Mouse (Mus musculus) C2C12 (cell line): ENCODE data around the gene Mafb. TPM values are rescaled to one million over a fixed set of nuclear protein-coding genes. Genes with fewer than 3 reads are reported as not detected.

ENCODE experiments used
- H3K27me3 ChIP-seq: one replicate; pipeline ENCODE4 v1.6.1; 2011; ENCODE audit not compliant: control insufficient read depth, insufficient read depth, insufficient read length
- H3K36me3 ChIP-seq: one replicate; pipeline ENCODE4 v1.6.1; 2011; ENCODE audit not compliant: control insufficient read depth, insufficient read depth
- H3K4me3 ChIP-seq: one replicate; pipeline ENCODE4 v1.5.1; 2011; ENCODE audit warnings: mild to moderate bottlenecking, control low read depth; ENCODE audit not compliant: poor library complexity, insufficient read depth, severe bottlenecking
- H3K79me2 ChIP-seq: one replicate; pipeline ENCODE4 v1.6.1; 2011; ENCODE audit not compliant: control insufficient read depth, insufficient read depth
- H3K79me3 ChIP-seq: one replicate; pipeline ENCODE4 v1.6.1; 2011; ENCODE audit warnings: low read depth, control low read depth
- H3ac ChIP-seq: one replicate; pipeline ENCODE3; 2011; ENCODE audit warnings: low read depth; ENCODE audit not compliant: control insufficient read depth, insufficient read length
- CEBPB ChIP-seq: IDR thresholded peaks from one replicate; pipeline ENCODE4 v1.6.1; 2011; ENCODE audit warnings: low read depth, mild to moderate bottlenecking, control low read depth, moderate library complexity
- CTCF ChIP-seq: IDR thresholded peaks from one replicate; pipeline ENCODE4 v1.5.1; 2011; ENCODE audit not compliant: control insufficient read depth, insufficient read depth, insufficient read length
- FOSL1 ChIP-seq: IDR thresholded peaks from one replicate; pipeline ENCODE4 v1.8.0; 2011; ENCODE audit warnings: mild to moderate bottlenecking, low read length; ENCODE audit not compliant: poor library complexity, insufficient read depth, severe bottlenecking
- MAX ChIP-seq: IDR thresholded peaks from one replicate; pipeline ENCODE4 v1.6.1; 2011; ENCODE audit warnings: mild to moderate bottlenecking, control low read depth
- MYOD1 ChIP-seq: IDR thresholded peaks from one replicate; pipeline ENCODE4 v1.6.1; 2011; ENCODE audit warnings: low read depth; ENCODE audit not compliant: control insufficient read depth, insufficient read length
- MYOG ChIP-seq: IDR thresholded peaks from one replicate; pipeline ENCODE4 v1.6.1; 2011; ENCODE audit not compliant: control insufficient read depth, insufficient read length; ENCODE audit errors: extremely low read depth
- USF1 ChIP-seq: IDR thresholded peaks from one replicate; pipeline ENCODE4 v1.6.1; 2011; ENCODE audit warnings: low read depth, mild to moderate bottlenecking, control low read depth, moderate library complexity
- polyA plus RNA-seq: library from polyadenylated mRNA; unstranded; fragments of >200 nt; fragmentation: generic; extraction: Trizol; gene quantifications from one replicate; pipeline ENCODE4 v1.2.1, GENCODE M21; 2012; ENCODE audit warnings: missing spikeins

Mafb gene
- polyA plus RNA-seq, 1 experiment, result 0.01 TPM

DNA sequence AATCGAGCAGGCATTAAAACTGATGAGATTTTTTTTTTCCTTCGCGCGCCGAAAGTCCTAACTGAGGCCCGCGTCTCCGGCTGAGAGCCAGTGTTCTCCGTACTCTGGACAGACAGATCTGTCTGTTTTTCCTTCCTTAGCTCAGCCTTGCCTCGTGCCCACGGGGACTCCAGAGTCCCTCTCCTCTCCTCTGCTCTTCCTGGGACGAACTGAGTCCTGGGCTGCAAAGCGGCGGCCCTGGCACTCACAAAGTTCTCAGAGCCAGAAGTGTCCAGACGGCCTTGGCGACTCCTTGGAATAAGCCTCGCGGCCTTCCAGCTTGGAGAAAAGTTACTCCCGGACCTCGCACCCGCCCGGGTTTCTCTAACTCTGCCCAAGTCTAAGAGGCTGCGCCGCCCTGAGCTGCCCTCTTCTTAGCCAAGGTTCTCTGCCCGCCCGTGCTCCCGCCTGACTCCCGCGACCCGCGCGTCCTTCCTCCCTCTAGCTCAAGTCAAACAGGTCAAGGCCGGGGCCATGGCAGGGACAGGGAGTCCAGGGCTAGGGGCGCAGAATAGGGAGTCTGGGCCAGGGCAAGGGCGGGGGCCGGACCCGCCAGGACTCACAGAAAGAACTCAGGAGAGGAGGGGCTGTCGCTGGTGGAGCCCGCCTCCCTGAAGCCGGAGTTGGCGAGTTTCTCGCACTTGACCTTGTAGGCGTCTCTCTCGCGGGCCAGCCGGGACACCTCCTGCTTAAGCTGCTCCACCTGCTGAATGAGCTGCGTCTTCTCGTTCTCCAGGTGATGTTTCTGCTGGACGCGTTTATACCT is 1.6 kb downstream of the Mafb start:
- TF ChIP-seq MAX (no peak), MYOD1 (no peak), CTCF (no peak), MYOG (no peak), CEBPB (no peak), USF1 (no peak), FOSL1 (no peak)
- H3K79me2 ChIP-seq, result no peaks in the 10 kb centered on the region
- no peak overlapping the region for H3ac ChIP-seq
- H3K4me3 ChIP-seq, result no peak overlapping the region
- no peaks in the 10 kb centered on the region for H3K79me3 ChIP-seq
- no peaks in the 10 kb centered on the region for H3K36me3 ChIP-seq
- peaks cover 34% of the 10 kb centered on the region for H3K27me3 ChIP-seq

DNA sequence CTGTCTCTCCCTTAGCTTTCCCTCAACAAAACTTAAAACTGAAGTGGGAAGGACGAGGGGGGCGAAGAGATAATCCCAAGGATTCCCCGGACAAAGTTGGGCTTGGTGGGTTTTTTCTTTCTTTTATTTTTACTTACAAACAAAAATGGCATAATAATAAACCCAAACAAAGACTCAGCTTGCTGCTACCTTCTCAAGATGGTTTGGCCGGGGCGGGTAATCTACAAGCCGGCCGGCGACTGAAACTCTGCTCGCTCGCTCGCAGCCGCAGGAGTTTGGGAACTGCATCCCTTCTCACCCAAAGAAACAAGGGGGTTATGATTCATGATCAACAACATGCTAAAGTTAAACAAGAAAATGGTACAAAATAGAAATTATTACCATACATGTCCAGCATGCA is 2.2 kb downstream of the Mafb start:
- Histone ChIP-seq H3K79me3 (no peaks in the 10 kb centered on the region), H3K4me3 (no peak overlapping the region), H3K36me3 (no peaks in the 10 kb centered on the region), H3ac (no peak overlapping the region), H3K27me3 (peaks cover 31% of the 10 kb centered on the region), H3K79me2 (no peaks in the 10 kb centered on the region)
- no peak for TF ChIP-seq MAX

DNA sequence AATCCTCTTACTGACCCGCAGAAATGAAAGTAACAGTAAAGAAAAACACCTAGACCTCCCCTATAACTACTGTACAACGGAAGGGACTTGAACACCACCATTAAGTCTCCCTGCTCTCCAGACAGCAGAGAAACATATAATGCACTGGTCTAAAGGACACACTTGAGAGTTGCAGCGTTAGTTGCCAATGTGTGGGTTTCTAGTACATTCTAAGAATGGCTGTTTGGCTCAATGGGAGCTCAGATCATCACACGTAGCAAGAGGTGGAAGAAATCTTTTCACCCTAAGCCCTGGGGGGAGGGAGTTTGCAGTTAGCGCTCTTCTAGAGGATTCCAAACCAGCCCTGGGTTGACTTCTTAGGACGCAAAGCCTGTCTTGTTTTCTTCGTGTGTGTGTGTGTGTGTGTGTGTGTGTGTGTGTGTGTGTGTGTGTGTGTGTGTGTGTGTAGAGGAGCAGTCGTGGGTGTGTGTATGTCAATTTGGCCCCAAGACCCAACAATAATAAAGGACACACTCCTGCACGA is 2.7 kb downstream of the Mafb start:
- Histone ChIP-seq H3K79me3 (no peaks in the 10 kb centered on the region), H3K4me3 (no peak overlapping the region), H3K79me2 (no peaks in the 10 kb centered on the region), H3K27me3 (peaks cover 29% of the 10 kb centered on the region), H3K36me3 (no peaks in the 10 kb centered on the region), H3ac (no peak overlapping the region)
- TF ChIP-seq FOSL1 (no peak), MYOG (no peak), CTCF (no peak), MYOD1 (no peak), MAX (no peak), CEBPB (no peak), USF1 (no peak)

DNA sequence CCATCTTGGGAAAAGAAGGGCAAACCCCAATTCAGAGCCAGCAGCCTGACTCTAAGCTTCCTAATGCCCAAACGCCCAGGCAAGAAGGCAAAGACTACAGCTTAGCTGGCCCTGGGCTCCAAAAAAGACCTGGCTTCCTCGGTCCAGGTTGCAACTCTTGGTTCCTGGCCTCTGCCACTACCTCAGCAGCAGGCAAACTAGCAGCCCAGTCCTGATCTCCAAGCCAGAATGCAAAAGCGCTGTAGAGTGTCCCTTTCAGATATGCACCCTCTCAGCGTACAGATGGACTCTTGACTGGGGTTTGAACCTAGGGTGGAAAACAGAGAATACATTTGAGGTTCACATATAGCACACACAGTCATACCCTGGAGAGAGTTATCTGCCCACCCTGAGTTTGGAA is 3.7 kb downstream of the Mafb start:
- TF ChIP-seq MAX (no peak), MYOD1 (no peak), USF1 (no peak), MYOG (no peak), FOSL1 (no peak), CEBPB (no peak), CTCF (no peak)

DNA sequence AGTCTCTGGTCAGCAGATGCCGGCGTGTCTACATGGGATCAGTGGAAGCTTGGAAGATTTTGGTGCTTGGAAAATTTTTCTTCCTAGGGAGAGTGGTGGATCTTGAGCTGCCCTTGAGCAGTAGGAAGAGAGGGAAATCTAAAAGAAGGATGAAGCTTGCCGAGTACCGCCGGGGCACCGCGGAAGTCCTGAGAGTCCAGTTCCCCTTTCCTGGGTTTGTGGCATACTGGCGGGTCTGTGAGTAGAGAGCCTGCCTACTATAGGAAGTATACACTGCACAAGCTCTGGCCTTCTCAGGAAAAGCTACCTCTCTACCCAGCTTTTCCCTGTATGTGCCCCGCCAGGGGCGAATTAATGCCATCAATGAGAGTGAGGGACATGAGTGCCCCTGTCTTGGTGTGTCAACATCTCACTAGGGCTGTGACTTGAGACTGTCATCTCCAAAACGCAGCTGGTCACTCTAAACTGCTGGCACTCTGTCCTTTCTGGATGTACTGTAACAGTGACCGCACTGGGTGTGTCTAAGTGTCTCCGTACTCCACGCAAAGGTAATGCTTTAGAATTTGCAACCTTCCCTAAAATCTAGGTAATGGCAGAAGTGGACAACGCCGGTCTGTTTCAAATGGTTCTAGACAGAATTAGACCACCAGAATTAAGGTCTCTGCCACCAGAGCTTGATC is 5.3 kb downstream of the Mafb start:
- peaks cover 17% of the 10 kb centered on the region for H3K27me3 ChIP-seq
- TF ChIP-seq MAX, result no peak
- no peak for TF ChIP-seq CEBPB
- no peak for TF ChIP-seq MYOG
- TF ChIP-seq USF1, result no peak
- no peak for TF ChIP-seq CTCF
- TF ChIP-seq FOSL1, result no peak
- no peak for TF ChIP-seq MYOD1
- no peak overlapping the region for H3K4me3 ChIP-seq

More for the DNA sequence above, 3.7 kb downstream of the Mafb start:
- Histone ChIP-seq H3K27me3 (peaks cover 20% of the 10 kb centered on the region), H3K79me3 (no peaks in the 10 kb centered on the region), H3ac (no peak overlapping the region), H3K79me2 (no peaks in the 10 kb centered on the region), H3K4me3 (no peak overlapping the region), H3K36me3 (no peaks in the 10 kb centered on the region)

More for the DNA sequence above, 5.3 kb downstream of the Mafb start:
- H3ac ChIP-seq, result no peak overlapping the region
- no peaks in the 10 kb centered on the region for H3K36me3 ChIP-seq
- no peaks in the 10 kb centered on the region for H3K79me3 ChIP-seq
- no peaks in the 10 kb centered on the region for H3K79me2 ChIP-seq
